Mouse (Mus musculus) limb, embryonic 14.5 days (tissue): ENCODE results near the gene Arl4c. TPM values are rescaled to one million over a fixed set of nuclear protein-coding genes. Genes with fewer than 3 reads are reported as not detected.

Experiments
- ATAC-seq: fragments of 200-750 bp; cut with Nextera tagmentation; 2 replicates; pipeline ENCODE4 v1.8.0; 2017; ENCODE audit warnings: low read depth, moderate number of reproducible peaks, moderate TSS enrichment; ENCODE audit not compliant: low FRiP score
- DNase-seq: peaks from one replicate; pipeline ENCODE4 v3.0.0-alpha.2; 2015; ENCODE audit warnings: low spot score
- H3K27ac ChIP-seq: fragments of 300-500 bp; sonication (generic); replicated peaks from 2 replicates; pipeline ENCODE4 v1.5.1; 2014; ENCODE audit warnings: low read depth, mild to moderate bottlenecking, low read length, moderate library complexity, mixed read lengths
- H3K27me3 ChIP-seq: fragments of 300-500 bp; sonication (generic); 2 replicates; pipeline ENCODE4 v1.6.1; 2014; ENCODE audit warnings: low read length, mixed read lengths; ENCODE audit not compliant: control insufficient read depth, insufficient read depth
- H3K36me3 ChIP-seq: fragments of 300-500 bp; sonication (generic); 2 replicates; pipeline ENCODE4 v1.6.1; 2014; ENCODE audit warnings: mild to moderate bottlenecking, low read length, moderate library complexity, mixed read lengths; ENCODE audit not compliant: control insufficient read depth, insufficient read depth
- H3K4me1 ChIP-seq: fragments of 300-500 bp; sonication (generic); 2 replicates; pipeline ENCODE4 v1.6.1; 2014; ENCODE audit warnings: antibody characterized with exemption, low read length, mixed read lengths; ENCODE audit not compliant: control insufficient read depth, insufficient read depth
- H3K4me2 ChIP-seq: fragments of 300-500 bp; sonication (generic); replicated peaks from 2 replicates; pipeline ENCODE4 v1.6.1; 2014; ENCODE audit warnings: low read depth, mild to moderate bottlenecking, low read length, moderate library complexity; ENCODE audit not compliant: severe bottlenecking
- H3K4me3 ChIP-seq: fragments of 300-500 bp; sonication (generic); replicated peaks from 2 replicates; pipeline ENCODE4 v1.5.1; 2014; ENCODE audit warnings: low read length
- H3K9ac ChIP-seq: fragments of 300-500 bp; sonication (generic); 2 replicates; pipeline ENCODE4 v1.6.1; 2014; ENCODE audit warnings: mild to moderate bottlenecking, low read depth, low read length, moderate library complexity; ENCODE audit not compliant: severe bottlenecking
- H3K9me3 ChIP-seq: fragments of 300-500 bp; sonication (generic); 2 replicates; pipeline ENCODE4 v1.6.1; 2016; ENCODE audit warnings: low read length; ENCODE audit not compliant: control insufficient read depth
- POLR2A ChIP-seq: fragments of 200-500 bp; IDR thresholded peaks from 2 replicates; pipeline ENCODE4 v1.8.0; 2012; ENCODE audit warnings: inconsistent platforms, mild to moderate bottlenecking, moderate library complexity, borderline replicate concordance; ENCODE audit not compliant: insufficient read depth, insufficient read length; ENCODE audit errors: extremely low read depth
- WGBS: fragments of 180-500 bp; shearing (Covaris S2); extraction: QIAGEN DNeasy Blood & Tissue Kit; methylation state at CpG from one replicate; pipeline ENCODE4 v1.1.7; 2014; 5-methylcytosine and 5-hydroxymethylcytosine counted together
- polyA plus RNA-seq, 2 experiments: library from polyadenylated mRNA; depleted of rRNA in 1 of 2; stranded (reverse) in 1 of 2; unstranded in 1 of 2; fragments of >200 nt; fragmentation: Nextera tagmentation in 1 of 2; extraction: Ambion mirVana in 1 of 2; gene quantifications; 2 replicates each; pipeline versions ENCODE4 v1.2.1 to v1.2.3; 2012 to 2014

Arl4c gene
- polyA plus RNA-seq, 2 experiments: 5.5 to 11.2 TPM

GRCm38 (mm10) chr1:88645599-88646119 lies 56.4 kb downstream of the Arl4c start:
- no peak for TF ChIP-seq POLR2A
- Histone ChIP-seq H3K36me3 (no peaks in the 10 kb centered on the region), H3K4me2 (no peak overlapping the region), H3K4me1 (no peaks in the 10 kb centered on the region), H3K27ac (no peak overlapping the region), H3K27me3 (no peaks in the 10 kb centered on the region), H3K9me3 (no peaks in the 10 kb centered on the region), H3K4me3 (no peak overlapping the region), H3K9ac (no peak overlapping the region)
- 53% methylated on average over 3 of the region's 3 CpGs for WGBS
- ATAC-seq: no peak
- no peak for DNase-seq

- H3K4me1 ChIP-seq: peaks cover 7% of the 10 kb centered on the region
- H3K4me2 ChIP-seq: no peak overlapping the region
- H3K36me3 ChIP-seq: no peaks in the 10 kb centered on the region
- TF ChIP-seq POLR2A: no peak
- 91% methylated on average over 5 of the region's 5 CpGs for WGBS
- no peak overlapping the region for H3K27ac ChIP-seq
- no peak overlapping the region for H3K9ac ChIP-seq
- H3K27me3 ChIP-seq: no peaks in the 10 kb centered on the region
- H3K4me3 ChIP-seq: no peak overlapping the region
- no peaks in the 10 kb centered on the region for H3K9me3 ChIP-seq
- DNase-seq: no peak
- ATAC-seq: no peak
These were observed 57.6 kb downstream of the Arl4c start for GRCm38 (mm10) chr1:88644417-88644816.

GRCm38 (mm10) chr1:88643181-88643823 lies 58.7 kb downstream of the Arl4c start:
- 65% methylated on average over 5 of the region's 5 CpGs for WGBS
- ATAC-seq (no peak), DNase-seq (no peak)
- Histone ChIP-seq H3K4me2 (no peak overlapping the region), H3K27me3 (no peaks in the 10 kb centered on the region), H3K36me3 (no peaks in the 10 kb centered on the region), H3K4me3 (no peak overlapping the region), H3K4me1 (peaks cover 13% of the 10 kb centered on the region), H3K27ac (no peak overlapping the region), H3K9me3 (no peaks in the 10 kb centered on the region), H3K9ac (no peak overlapping the region)
- TF ChIP-seq POLR2A: no peak

- no peak overlapping the region for H3K27ac ChIP-seq
- peaks cover 13% of the 10 kb centered on the region for H3K4me1 ChIP-seq
- no peaks in the 10 kb centered on the region for H3K27me3 ChIP-seq
- ATAC-seq (no peak), DNase-seq (no peak)
- 89% methylated on average over 4 of the region's 4 CpGs for WGBS
- no peak overlapping the region for H3K4me2 ChIP-seq
- no peak for TF ChIP-seq POLR2A
- H3K4me3 ChIP-seq: no peak overlapping the region
- H3K9me3 ChIP-seq: no peaks in the 10 kb centered on the region
- H3K36me3 ChIP-seq: no peaks in the 10 kb centered on the region
- H3K9ac ChIP-seq: no peak overlapping the region
These were observed 59.3 kb downstream of the Arl4c start for GRCm38 (mm10) chr1:88642735-88643134.

GRCm38 (mm10) chr1:88641678-88642215 lies 60.3 kb downstream of the Arl4c start:
- DNase-seq (no peak), ATAC-seq (no peak)
- 81% methylated on average over 2 of the region's 2 CpGs for WGBS
- Histone ChIP-seq H3K27me3 (no peaks in the 10 kb centered on the region), H3K4me3 (no peak overlapping the region), H3K4me1 (peaks cover 13% of the 10 kb centered on the region), H3K4me2 (no peak overlapping the region), H3K27ac (no peak overlapping the region), H3K9me3 (no peaks in the 10 kb centered on the region), H3K9ac (no peak overlapping the region), H3K36me3 (no peaks in the 10 kb centered on the region)
- no peak for TF ChIP-seq POLR2A
